Mouse (Mus musculus) stomach, postnatal 0 days (tissue): ENCODE measurements around the gene Rbms1.

ENCODE experiments used
- CTCF ChIP-seq: IDR thresholded peaks from 2 replicates; pipeline ENCODE4 v1.5.1; 2016; ENCODE audit warnings: antibody characterized with exemption, low read depth, mild to moderate bottlenecking, moderate library complexity
- EP300 ChIP-seq: optimal IDR thresholded peaks from 2 replicates; pipeline ENCODE3; 2016; ENCODE audit warnings: antibody characterized with exemption

GRCm38 (mm10) chr2:60871001-60871400 lies 92.0 kb downstream of the Rbms1 start:
- TF ChIP-seq CTCF (no peak), EP300 (no peak)
